17 mouse cellular contexts compared by ENCODE assay signal in the genomic region with DNA sequence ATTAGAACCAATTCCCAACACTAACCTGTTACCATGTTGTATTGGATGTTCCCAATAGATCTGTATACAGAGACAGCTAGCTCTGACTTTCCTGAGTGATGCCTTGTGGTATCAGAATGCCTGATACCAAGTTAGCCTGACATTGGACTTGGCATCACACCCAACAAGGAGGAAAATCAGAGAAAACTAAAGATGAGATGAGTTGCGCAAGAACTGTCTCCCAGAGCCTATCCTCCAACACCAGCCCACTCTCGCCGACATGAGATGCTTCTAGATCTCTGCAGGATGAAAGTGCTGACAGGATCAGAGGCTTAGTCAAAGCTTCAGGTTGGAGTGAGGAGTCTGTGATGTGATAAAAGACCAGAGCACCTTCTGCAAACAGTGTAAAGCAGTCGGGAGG.
DNase-seq lines count a peak whose midpoint lies in the region; TF ChIP-seq lines count a peak whose summit lies in the region.
"Had no signal": no experiment of that assay in that cellular context is flagged by ENCODE, and none has a peak within 500 bp of the region (broad histone marks: within the 10 kb centered on the region; RNA-seq: fewer than 3 reads in every experiment).

No protein-coding gene starts in this region.

- no peak for TF ChIP-seq POLR2A in myocyte (IDR thresholded peaks at IDR 0.05; ENCODE audit: insufficient read length, low read depth)

- no peaks in the 10 kb centered on the region for H3K79me2 ChIP-seq in C2C12 (ENCODE audit: control insufficient read depth, insufficient read depth)
- no peaks in the 10 kb centered on the region for H3K79me2 ChIP-seq in myocyte (ENCODE audit: control insufficient read depth, insufficient read depth)

- H3K79me3 ChIP-seq in C2C12 (ENCODE audit: low read depth): no peaks in the 10 kb centered on the region

- H3K4me2 ChIP-seq in myocyte (ENCODE audit: low read depth): no peak overlapping the region

- H3K36me3 ChIP-seq in C2C12 (ENCODE audit: control insufficient read depth, insufficient read depth) (no peaks in the 10 kb centered on the region), myocyte (ENCODE audit: control insufficient read depth, insufficient read depth) (no peaks in the 10 kb centered on the region)
- H3K36me3 ChIP-seq: G1E had no signal

- H3K27me3 ChIP-seq in C2C12 (ENCODE audit: control insufficient read depth, insufficient read depth, insufficient read length) (no peaks in the 10 kb centered on the region), myocyte (ENCODE audit: control insufficient read depth, insufficient read depth, insufficient read length) (no peaks in the 10 kb centered on the region)
- H3K27me3 ChIP-seq: CH12.LX had no signal

- H3ac ChIP-seq in C2C12 (ENCODE audit: control insufficient read depth, insufficient read length, low read depth) (no peak overlapping the region), myocyte (ENCODE audit: control insufficient read depth, insufficient read length) (no peak overlapping the region)

- no peak overlapping the region for H3K4me3 ChIP-seq in C2C12 (ENCODE audit: insufficient read depth, poor library complexity, severe bottlenecking)
- no peak overlapping the region for H3K4me3 ChIP-seq in myocyte

- no peak for TF ChIP-seq CTCF in C2C12 (IDR thresholded peaks at IDR 0.05; ENCODE audit: control insufficient read depth, insufficient read depth, insufficient read length)

- DNase-seq in heart, adult 8-10 months (ENCODE audit: low spot score): no peak
- DNase-seq in adrenal gland, adult 2 months: no peak
- DNase-seq: adrenal gland, adult 8-10 months; adrenal gland, postnatal 10 days; adrenal gland, postnatal 14 days; adrenal gland, postnatal 25 days; adrenal gland, postnatal 36 days; B cell, adult 2 months; cerebellum, adult 11 months; cerebellum, adult 11-12 months; cerebellum, adult 18-20 months; cerebellum, adult 2 months; cerebellum, adult 8-10 months had no signal

TF ChIP-seq in C2C12, 6 proteins besides CTCF, POLR2A, EP300 and RAD21:
- TF ChIP-seq CEBPB (IDR thresholded peaks at IDR 0.05; ENCODE audit: low read depth) (peak; percentile 62), MAX (IDR thresholded peaks at IDR 0.05) (no peak)

TF ChIP-seq in myocyte, 11 proteins besides CTCF, POLR2A, EP300 and RAD21:
- no peak for TF ChIP-seq REST (IDR thresholded peaks at IDR 0.05; ENCODE audit: insufficient read depth, insufficient read length)
- no peak for TF ChIP-seq MYOD1 (IDR thresholded peaks at IDR 0.05; ENCODE audit: control insufficient read depth in 1 of 3, insufficient read length in 2 of 3, low read depth in 2 of 3)
- no peak for TF ChIP-seq POLR2AphosphoS2 (IDR thresholded peaks at IDR 0.05; ENCODE audit: insufficient read length, low read depth)
- no peak for TF ChIP-seq MAX (IDR thresholded peaks at IDR 0.05; ENCODE audit: low read depth)
- TF ChIP-seq CEBPB (IDR thresholded peaks at IDR 0.05; ENCODE audit: insufficient read depth, poor library complexity, severe bottlenecking): peak; percentile 53; the same call in 1 of the 2 replicates
- TF ChIP-seq SRF (IDR thresholded peaks at IDR 0.05; ENCODE audit: control insufficient read depth, insufficient read length, low read depth): no peak
- TF ChIP-seq TCF3 (IDR thresholded peaks at IDR 0.05; ENCODE audit: insufficient read length, low read depth): no peak
- no peak for TF ChIP-seq TCF12 (IDR thresholded peaks at IDR 0.05; ENCODE audit: insufficient read depth, poor library complexity, severe bottlenecking)
